Comparison of ENCODE assay signal across 8 mouse cellular contexts in genomic region chr7:126963548-126964286, GRCm38 (mm10). TPM values are rescaled to one million over a fixed set of nuclear protein-coding genes. Genes with fewer than 3 reads are reported as not detected.
DNase-seq lines count a peak whose midpoint lies in the region; ATAC-seq and TF ChIP-seq lines count a peak whose summit lies in the region.

No protein-coding gene starts in this region.

- peak overlapping the region; percentile 4; the same call in 1 of the 2 replicates for H3K4me2 ChIP-seq in kidney, embryonic 14.5 days (replicated peaks; ENCODE audit: low read depth, low read length)

- WGBS in kidney, embryonic 14.5 days, result 26% methylated on average over 19 of the region's 19 CpGs

- H3K9ac ChIP-seq in kidney, embryonic 14.5 days (ENCODE audit: low read depth, low read length), result no peak overlapping the region

- no peaks in the 10 kb centered on the region for H3K36me3 ChIP-seq in G1E (replicated peaks)
- no peaks in the 10 kb centered on the region for H3K36me3 ChIP-seq in kidney, embryonic 14.5 days (ENCODE audit: control insufficient read depth, insufficient read depth, low read length)

- H3K27me3 ChIP-seq in G1E (ENCODE audit: insufficient read depth, low read length), result peaks cover 14% of the 10 kb centered on the region; the same call in 1 of the 2 replicates
- H3K27me3 ChIP-seq in kidney, embryonic 14.5 days (ENCODE audit: control insufficient read depth, insufficient read depth, low read length), result peaks cover 20% of the 10 kb centered on the region

- H3K4me3 ChIP-seq in layer of hippocampus, adult 2 months, result no peak overlapping the region
- H3K4me3 ChIP-seq in G1E (ENCODE audit: low read depth, low read length), result no peak overlapping the region
- H3K4me3 ChIP-seq in kidney, embryonic 14.5 days (ENCODE audit: low read length), result no peak overlapping the region

- H3K4me1 ChIP-seq in G1E (ENCODE audit: insufficient read depth, low read depth, low read length), result peaks cover 7% of the 10 kb centered on the region
- no peaks in the 10 kb centered on the region for H3K4me1 ChIP-seq in kidney, embryonic 14.5 days (ENCODE audit: control insufficient read depth, insufficient read depth, low read length)

- H3K9me3 ChIP-seq in G1E (replicated peaks), result no peaks in the 10 kb centered on the region
- H3K9me3 ChIP-seq in kidney, embryonic 14.5 days (ENCODE audit: control insufficient read depth, low read length), result no peaks in the 10 kb centered on the region

- peak in 1 of 2 experiments; percentile 17 for DNase-seq in layer of hippocampus, adult 2 months (ENCODE audit: low spot score in 2 of 2)
- no peak for DNase-seq in layer of hippocampus, adult 9-10 months (ENCODE audit: low spot score)
- DNase-seq in G1E (ENCODE audit: low spot score) (peak; percentile 63), MN1 (ENCODE audit: low spot score) (no peak)
- DNase-seq in embryo, embryonic 11 days, result peak; percentile 58
- DNase-seq in left cerebral cortex, adult 8-10 months (ENCODE audit: low spot score in 2 of 2), result no peak

- peak; percentile 67 for TF ChIP-seq CTCF in layer of hippocampus, adult 2 months (conservative IDR thresholded peaks at IDR 0.05)
- TF ChIP-seq CTCF in G1E (IDR thresholded peaks at IDR 0.05; ENCODE audit: low read depth, low read length), result no peak

- H3K27ac ChIP-seq in layer of hippocampus, adult 2 months, result peak overlapping the region; percentile 43; the same call in 1 of the 2 replicates
- H3K27ac ChIP-seq in kidney, embryonic 14.5 days (ENCODE audit: low read depth, low read length), result no peak overlapping the region

- ATAC-seq in G1E (ENCODE audit: extremely low read depth, insufficient number of reproducible peaks, low FRiP score, poor library complexity, severe bottlenecking), result no peak
- ATAC-seq in kidney, embryonic 14.5 days (ENCODE audit: low FRiP score, low TSS enrichment), result peak; percentile 35; the same call in 1 of the 2 replicates
- ATAC-seq in megakaryocyte progenitor cell, adult 5-6 weeks (replicated peaks; ENCODE audit: poor library complexity), result peak; percentile 68; the same call in 1 of the 2 replicates

RNA-seq across cellular contexts. Expression of gene Cdipt, which starts 12.0 kb away (rescaled TPM):
- total RNA-seq in layer of hippocampus, adult 2 months (2021), result 100 to 1,000 TPM; 155 to 167 TPM
- total RNA-seq in G1E (2014; fragmentation: Nextera tagmentation) (37.5 and 44.6 TPM in 2 replicates), G1E (2017) (62.0 and 63.8 TPM in 2 replicates)
- polyA plus RNA-seq in G1E (2012), result 91.2 and 108 TPM in 2 replicates
- polyA plus RNA-seq in kidney, embryonic 14.5 days (2014; fragmentation: Nextera tagmentation; extraction: Ambion mirVana), result 77.4 and 89.1 TPM in 2 replicates
- total RNA-seq in megakaryocyte progenitor cell, adult 5-6 weeks (2015), result 41.2 and 42.3 TPM in 2 replicates
- 50.1 and 54.7 TPM in 2 replicates for total RNA-seq in megakaryocyte progenitor cell, adult 5-6 weeks (2017)
- 100 to 1,000 TPM; 175 to 183 (median 179) TPM for total RNA-seq in left cerebral cortex, adult 8-10 months (2022)

RNA-seq across cellular contexts. Expression of gene Cdiptos, which starts 12.2 kb away (rescaled TPM):
- not detected for total RNA-seq in layer of hippocampus, adult 2 months (2021)
- total RNA-seq in G1E (2014; fragmentation: Nextera tagmentation) (2.0 TPM in 1 of 2 replicates, not detected in the other), G1E (2017) (0.55 and 1.2 TPM in 2 replicates)
- 0.07 and 0.18 TPM in 2 replicates for polyA plus RNA-seq in G1E (2012)
- polyA plus RNA-seq in kidney, embryonic 14.5 days (2014; fragmentation: Nextera tagmentation; extraction: Ambion mirVana), result 1.3 and 2.5 TPM in 2 replicates
- total RNA-seq in megakaryocyte progenitor cell, adult 5-6 weeks (2015), result 4.3 and 4.9 TPM in 2 replicates
- 0.62 and 3.2 TPM in 2 replicates for total RNA-seq in megakaryocyte progenitor cell, adult 5-6 weeks (2017)
- total RNA-seq in left cerebral cortex, adult 8-10 months (2022), result under 1 TPM in 1 of 4 experiments, not detected in 3; 0.61 TPM

RNA-seq across cellular contexts. Expression of gene Sez6l2, which starts 13.4 kb away (rescaled TPM):
- total RNA-seq in layer of hippocampus, adult 2 months (2021), result 100 to 1,000 TPM; 439 to 458 TPM
- total RNA-seq in G1E (2014; fragmentation: Nextera tagmentation) (4.2 and 8.0 TPM in 2 replicates), G1E (2017) (0.22 and 0.46 TPM in 2 replicates)
- 0.32 and 0.34 TPM in 2 replicates for polyA plus RNA-seq in G1E (2012)
- 1.1 and 1.7 TPM in 2 replicates for polyA plus RNA-seq in kidney, embryonic 14.5 days (2014; fragmentation: Nextera tagmentation; extraction: Ambion mirVana)
- total RNA-seq in megakaryocyte progenitor cell, adult 5-6 weeks (2015), result 0.46 and 1.6 TPM in 2 replicates
- total RNA-seq in megakaryocyte progenitor cell, adult 5-6 weeks (2017), result 0.34 and 0.37 TPM in 2 replicates
- 100 to 1,000 TPM; 419 to 434 (median 424) TPM for total RNA-seq in left cerebral cortex, adult 8-10 months (2022)

RNA-seq across cellular contexts. Expression of gene Asphd1, which starts 14.3 kb away (rescaled TPM):
- total RNA-seq in layer of hippocampus, adult 2 months (2021), result 10 to 100 TPM; 31.7 to 36.1 TPM
- total RNA-seq in G1E (2014; fragmentation: Nextera tagmentation) (not detected in 2 replicates), G1E (2017) (not detected in 2 replicates)
- polyA plus RNA-seq in G1E (2012), result not detected in 2 replicates
- 0.16 and 0.34 TPM in 2 replicates for polyA plus RNA-seq in kidney, embryonic 14.5 days (2014; fragmentation: Nextera tagmentation; extraction: Ambion mirVana)
- not detected in 2 replicates for total RNA-seq in megakaryocyte progenitor cell, adult 5-6 weeks (2015)
- total RNA-seq in megakaryocyte progenitor cell, adult 5-6 weeks (2017), result not detected in 2 replicates
- total RNA-seq in left cerebral cortex, adult 8-10 months (2022), result 10 to 100 TPM; 44.4 to 53.4 (median 50.5) TPM

RNA-seq across cellular contexts. Expression of gene Kctd13, which starts 35.0 kb away (rescaled TPM):
- 100 to 1,000 TPM; 164 to 166 TPM for total RNA-seq in layer of hippocampus, adult 2 months (2021)
- 22.4 and 25.3 TPM in 2 replicates for total RNA-seq in G1E (2014; fragmentation: Nextera tagmentation)
- total RNA-seq in G1E (2017), result 6.2 and 8.6 TPM in 2 replicates
- polyA plus RNA-seq in G1E (2012), result 23.4 and 30.7 TPM in 2 replicates
- polyA plus RNA-seq in kidney, embryonic 14.5 days (2014; fragmentation: Nextera tagmentation; extraction: Ambion mirVana), result 13.1 and 19.4 TPM in 2 replicates
- total RNA-seq in megakaryocyte progenitor cell, adult 5-6 weeks (2015), result 6.6 and 11.5 TPM in 2 replicates
- total RNA-seq in megakaryocyte progenitor cell, adult 5-6 weeks (2017), result 8.9 and 13.2 TPM in 2 replicates
- total RNA-seq in left cerebral cortex, adult 8-10 months (2022), result 100 to 1,000 TPM; 153 to 158 (median 156) TPM

Comparison
In these comparisons a context has a peak if more than half of its experiments do, and no peak if none do; other contexts are left out.
1. DNase-seq: peak in G1E (single experiment) and embryo, embryonic 11 days (single experiment); none in layer of hippocampus, adult 9-10 months (single experiment), MN1 (single experiment) and left cerebral cortex, adult 8-10 months (0 of 2).
2. RNA of gene Sez6l2, which starts 13.4 kb away (total RNA-seq): 439 to 458 TPM in layer of hippocampus, adult 2 months and 419 to 434 TPM in left cerebral cortex, adult 8-10 months; 0.22 to 8.0 TPM in G1E and 0.34 to 1.6 TPM in megakaryocyte progenitor cell, adult 5-6 weeks; every median in the first group is over 10 times any median in the second.